Mouse (Mus musculus): ENCODE measurements around the gene Gm4724. TPM values are rescaled to one million over a fixed set of nuclear protein-coding genes. Genes with fewer than 3 reads are reported as not detected.
"Not testable (repeated sequence)": the region's sequence is repeated elsewhere in the genome, so short reads cannot be mapped to it uniquely, and the experiment has no call there.

Gm4724 gene
- polyA plus RNA-seq (2014; fragmentation: Nextera tagmentation; extraction: Ambion mirVana) = 4.7 and 6.5 TPM in 2 replicates

DNA sequence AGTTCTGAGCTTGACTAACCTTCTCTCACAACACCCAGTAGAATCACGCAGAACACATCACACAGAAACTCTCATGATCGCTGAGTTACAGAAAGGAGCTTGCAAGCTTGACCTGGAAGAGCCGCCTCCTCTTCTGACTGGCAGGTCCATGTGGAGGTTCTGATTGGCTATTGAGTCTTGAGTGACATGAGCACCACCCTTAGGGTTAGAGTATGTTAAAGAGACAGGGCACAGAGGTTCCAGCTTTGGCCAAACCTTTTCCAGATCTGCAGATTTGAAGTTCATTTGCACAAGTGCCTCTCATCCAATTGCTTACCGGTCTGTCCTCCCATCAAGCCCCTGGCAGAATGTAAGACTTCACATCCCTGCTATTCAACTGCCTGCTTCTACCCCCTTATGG is at the start of gene Gm4724:
Gm4724 (minus strand) TSS at position 101 of the 400 bp plus-strand sequence.
- H3K36me3 ChIP-seq (ENCODE audit: control insufficient read depth, insufficient read depth, low read length); H3K4me1 ChIP-seq (replicated peaks; ENCODE audit: control insufficient read depth, insufficient read depth, low read length); H3K9me3 ChIP-seq (ENCODE audit: control insufficient read depth, low read length); ATAC-seq (replicated peaks; ENCODE audit: low FRiP score); DNase-seq (ENCODE audit: low spot score); H3K4me3 ChIP-seq (ENCODE audit: low read depth, low read length); H3K9ac ChIP-seq (ENCODE audit: low read depth, low read length); H3K4me2 ChIP-seq; H3K27me3 ChIP-seq (replicated peaks; ENCODE audit: control insufficient read depth, insufficient read depth, low read length); H3K27ac ChIP-seq (ENCODE audit: low read depth, low read length): not testable (repeated sequence)
- no CpG with 5 or more reads among the region's 4 CpGs for WGBS

DNA sequence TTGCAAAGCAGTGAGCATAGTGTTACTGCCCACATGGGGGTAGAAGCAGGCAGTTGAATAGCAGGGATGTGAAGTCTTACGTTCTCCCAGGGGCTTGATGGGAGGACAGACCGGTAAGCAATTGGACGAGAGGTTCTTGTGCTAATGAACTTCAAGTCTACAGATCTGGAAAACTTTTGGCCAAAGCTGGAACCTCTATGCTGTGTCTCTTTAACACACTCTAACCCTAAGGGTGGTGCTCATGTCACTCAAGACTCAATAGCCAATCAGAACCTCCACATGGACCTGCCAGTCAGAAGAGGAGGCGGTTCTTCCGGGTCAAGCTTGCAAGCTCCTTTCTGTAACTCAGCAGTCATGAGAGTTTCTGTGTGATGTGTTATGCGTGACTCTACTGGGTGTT is 34.1 kb upstream of the Gm4724 start, which contains the start of gene Zfp965:
Zfp965 (plus strand) TSS at position 301 of the 400 bp plus-strand sequence.
- H3K4me3 ChIP-seq (ENCODE audit: low read depth, low read length); H3K4me1 ChIP-seq (replicated peaks; ENCODE audit: control insufficient read depth, insufficient read depth, low read length); H3K9me3 ChIP-seq (ENCODE audit: control insufficient read depth, low read length); DNase-seq (ENCODE audit: low spot score); H3K27ac ChIP-seq (ENCODE audit: low read depth, low read length); H3K36me3 ChIP-seq (ENCODE audit: control insufficient read depth, insufficient read depth, low read length); H3K27me3 ChIP-seq (replicated peaks; ENCODE audit: control insufficient read depth, insufficient read depth, low read length); H3K9ac ChIP-seq (ENCODE audit: low read depth, low read length); H3K4me2 ChIP-seq; ATAC-seq (replicated peaks; ENCODE audit: low FRiP score): not testable (repeated sequence)
- WGBS = no CpG with 5 or more reads among the region's 6 CpGs

Other genes with a start within 250 kb of the Gm4724 start
- gene Gm14391, start 228.9 kb downstream of the Gm4724 start, polyA plus RNA-seq (2014; fragmentation: Nextera tagmentation; extraction: Ambion mirVana) = 5.1 and 5.2 TPM in 2 replicates
- 0.18 and 4.3 TPM in 2 replicates for gene Gm14440, start 160.7 kb downstream of the Gm4724 start, polyA plus RNA-seq (2014; fragmentation: Nextera tagmentation; extraction: Ambion mirVana)
- gene Gm4631, start 97.6 kb downstream of the Gm4724 start, polyA plus RNA-seq (2014; fragmentation: Nextera tagmentation; extraction: Ambion mirVana) = 16.8 and 17.6 TPM in 2 replicates
- gene Zfp968, start 63.4 kb downstream of the Gm4724 start, polyA plus RNA-seq (2014; fragmentation: Nextera tagmentation; extraction: Ambion mirVana) = 4.3 and 5.1 TPM in 2 replicates
- gene Zfp965, start 34.2 kb upstream of the Gm4724 start, polyA plus RNA-seq (2014; fragmentation: Nextera tagmentation; extraction: Ambion mirVana) = 4.7 and 4.8 TPM in 2 replicates
- not detected in 2 replicates for gene Gm11007, start 208.2 kb upstream of the Gm4724 start, polyA plus RNA-seq (2014; fragmentation: Nextera tagmentation; extraction: Ambion mirVana)

All from liver, embryonic 11.5 days (tissue).